Mouse (Mus musculus): ENCODE measurements around the gene Hoxb1. TPM values are rescaled to one million over a fixed set of nuclear protein-coding genes. Genes with fewer than 3 reads are reported as not detected.

The Hoxb1 gene
- polyA plus RNA-seq, 1 experiment, result not detected

DNA sequence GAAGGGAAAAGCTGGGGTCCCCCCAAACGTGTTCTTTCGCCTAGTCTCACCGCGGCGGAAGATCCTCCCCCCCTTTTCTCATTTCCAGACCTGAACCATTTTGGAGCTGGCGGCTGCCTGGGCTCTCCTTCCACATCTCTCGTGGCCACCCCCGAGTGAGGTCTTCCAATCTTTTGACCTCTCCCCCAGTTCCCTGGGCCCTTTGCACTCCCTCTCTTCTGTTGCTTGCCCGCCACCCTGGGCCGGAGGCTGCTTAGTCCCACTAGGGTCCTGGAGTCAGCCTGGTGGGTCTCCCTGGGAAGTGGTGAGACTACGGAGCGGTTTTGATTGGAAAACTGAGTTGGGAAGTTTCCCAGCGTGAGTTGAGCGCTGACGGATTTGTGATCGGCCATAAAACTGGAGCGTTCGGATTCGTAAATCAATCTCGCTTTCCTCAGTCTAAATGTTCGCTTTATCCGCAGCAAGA is 39.8 kb upstream of the Hoxb1 start:
- no peak overlapping the region for H3K27ac ChIP-seq (ENCODE audit: insufficient read depth, low read length)
- H3K4me1 ChIP-seq (ENCODE audit: control insufficient read depth, insufficient read depth, insufficient read length), result no peaks in the 10 kb centered on the region
- no peak for TF ChIP-seq POLR2A (IDR thresholded peaks at IDR 0.05; ENCODE audit: low read depth, low read length)
- no peak overlapping the region for H3K4me3 ChIP-seq (ENCODE audit: extremely low read depth, insufficient read depth, insufficient read length)
- 92% methylated on average over 22 of the region's 22 CpGs for WGBS
- no peak for DNase-seq (ENCODE audit: low read depth in 1 of 2, low spot score in 2 of 2)
- no peaks in the 10 kb centered on the region for H3K36me3 ChIP-seq (ENCODE audit: control insufficient read depth, insufficient read depth, low read length)
- H3K27me3 ChIP-seq (ENCODE audit: control insufficient read depth, insufficient read depth, low read length), result no peaks in the 10 kb centered on the region

DNA sequence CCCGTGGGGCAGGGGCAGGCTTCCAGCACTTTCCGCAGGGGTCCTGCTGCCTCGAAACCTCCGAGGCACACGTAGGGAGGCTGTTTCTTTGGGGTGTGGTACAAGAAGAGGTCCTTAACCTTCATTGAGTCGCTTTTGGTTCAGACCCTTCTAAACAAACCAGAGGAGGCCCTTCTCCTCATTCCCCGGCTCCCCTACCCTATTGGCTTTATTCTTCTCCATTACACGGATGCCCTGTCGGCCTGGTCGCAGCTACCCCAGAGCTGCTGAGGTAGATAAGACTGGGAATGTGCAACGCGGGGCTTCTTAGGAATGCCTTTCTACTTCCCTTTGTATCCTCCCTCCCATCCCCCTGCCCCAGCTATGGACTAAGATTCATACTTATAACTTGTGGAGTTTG is 38.8 kb upstream of the Hoxb1 start:
- no peak overlapping the region for H3K27ac ChIP-seq (ENCODE audit: insufficient read depth, low read length)
- no peaks in the 10 kb centered on the region for H3K27me3 ChIP-seq (ENCODE audit: control insufficient read depth, insufficient read depth, low read length)
- no peaks in the 10 kb centered on the region for H3K36me3 ChIP-seq (ENCODE audit: control insufficient read depth, insufficient read depth, low read length)
- DNase-seq (ENCODE audit: low read depth in 1 of 2, low spot score in 2 of 2), result no peak
- WGBS, result 91% methylated on average over 12 of the region's 12 CpGs
- H3K4me3 ChIP-seq (ENCODE audit: extremely low read depth, insufficient read depth, insufficient read length), result no peak overlapping the region
- no peaks in the 10 kb centered on the region for H3K4me1 ChIP-seq (ENCODE audit: control insufficient read depth, insufficient read depth, insufficient read length)
- no peak for TF ChIP-seq POLR2A (IDR thresholded peaks at IDR 0.05; ENCODE audit: low read depth, low read length)
- no peak for TF ChIP-seq CTCF (IDR thresholded peaks at IDR 0.05; ENCODE audit: extremely low read depth, insufficient read depth, insufficient read length, insufficient replicate concordance)

DNA sequence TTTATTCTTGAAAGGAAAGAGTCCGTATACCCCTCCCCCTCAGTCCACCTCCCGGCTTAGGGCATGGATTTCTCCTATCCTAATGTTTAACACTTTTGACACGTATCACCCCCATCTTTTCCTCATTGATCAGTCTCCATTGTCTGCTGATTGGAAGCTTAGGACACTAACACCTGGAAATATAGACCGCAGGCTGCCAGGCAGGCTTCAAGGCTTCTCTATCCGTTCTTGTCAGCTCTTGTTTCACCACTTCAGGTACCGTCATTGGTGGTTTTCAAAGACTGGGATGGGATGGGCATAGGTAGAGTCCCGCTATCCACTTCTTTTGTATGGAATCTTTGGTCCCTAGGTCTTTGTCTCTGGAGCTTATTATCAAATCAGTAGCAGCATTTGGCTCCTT is 38.4 kb upstream of the Hoxb1 start:
- no peak for DNase-seq (ENCODE audit: low read depth in 1 of 2, low spot score in 2 of 2)

DNA sequence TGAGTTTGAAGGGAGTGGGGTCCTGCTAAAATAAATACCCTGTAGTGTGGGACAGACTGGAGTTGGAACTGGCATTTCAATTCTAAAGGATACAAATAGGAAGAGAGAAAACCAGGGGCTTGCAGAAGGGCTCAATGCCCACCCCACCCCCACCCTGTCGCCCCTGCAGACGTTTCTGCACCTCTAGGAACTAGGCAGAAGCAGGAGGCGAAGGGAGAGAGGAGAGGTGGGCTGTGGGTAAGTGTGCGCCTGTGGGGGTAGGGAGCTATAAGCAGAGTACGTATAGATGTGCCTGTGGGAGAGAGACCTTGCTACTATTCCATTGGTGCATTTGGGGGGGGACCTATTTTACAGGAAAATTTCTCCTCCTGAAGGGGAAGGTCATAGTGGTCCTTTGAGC is 37.8 kb upstream of the Hoxb1 start:
- H3K4me3 ChIP-seq (ENCODE audit: extremely low read depth, insufficient read depth, insufficient read length), result no peak overlapping the region
- no peaks in the 10 kb centered on the region for H3K27me3 ChIP-seq (ENCODE audit: control insufficient read depth, insufficient read depth, low read length)
- H3K36me3 ChIP-seq (ENCODE audit: control insufficient read depth, insufficient read depth, low read length), result no peaks in the 10 kb centered on the region
- no peak overlapping the region for H3K27ac ChIP-seq (ENCODE audit: insufficient read depth, low read length)
- TF ChIP-seq CTCF (IDR thresholded peaks at IDR 0.05; ENCODE audit: extremely low read depth, insufficient read depth, insufficient read length, insufficient replicate concordance) (no peak), POLR2A (IDR thresholded peaks at IDR 0.05; ENCODE audit: low read depth, low read length) (no peak)
- DNase-seq (ENCODE audit: low read depth in 1 of 2, low spot score in 2 of 2), result no peak
- no peaks in the 10 kb centered on the region for H3K4me1 ChIP-seq (ENCODE audit: control insufficient read depth, insufficient read depth, insufficient read length)
- WGBS, result 90% methylated on average over 5 of the region's 5 CpGs

More for the DNA sequence above, 38.4 kb upstream of the Hoxb1 start:
- no peak overlapping the region for H3K27ac ChIP-seq (ENCODE audit: insufficient read depth, low read length)
- H3K36me3 ChIP-seq (ENCODE audit: control insufficient read depth, insufficient read depth, low read length), result no peaks in the 10 kb centered on the region
- no peak overlapping the region for H3K4me3 ChIP-seq (ENCODE audit: extremely low read depth, insufficient read depth, insufficient read length)
- H3K27me3 ChIP-seq (ENCODE audit: control insufficient read depth, insufficient read depth, low read length), result no peaks in the 10 kb centered on the region
- 93% methylated on average over 7 of the region's 7 CpGs for WGBS
- TF ChIP-seq POLR2A (IDR thresholded peaks at IDR 0.05; ENCODE audit: low read depth, low read length) (no peak), CTCF (IDR thresholded peaks at IDR 0.05; ENCODE audit: extremely low read depth, insufficient read depth, insufficient read length, insufficient replicate concordance) (no peak)
- no peaks in the 10 kb centered on the region for H3K4me1 ChIP-seq (ENCODE audit: control insufficient read depth, insufficient read depth, insufficient read length)

DNA sequence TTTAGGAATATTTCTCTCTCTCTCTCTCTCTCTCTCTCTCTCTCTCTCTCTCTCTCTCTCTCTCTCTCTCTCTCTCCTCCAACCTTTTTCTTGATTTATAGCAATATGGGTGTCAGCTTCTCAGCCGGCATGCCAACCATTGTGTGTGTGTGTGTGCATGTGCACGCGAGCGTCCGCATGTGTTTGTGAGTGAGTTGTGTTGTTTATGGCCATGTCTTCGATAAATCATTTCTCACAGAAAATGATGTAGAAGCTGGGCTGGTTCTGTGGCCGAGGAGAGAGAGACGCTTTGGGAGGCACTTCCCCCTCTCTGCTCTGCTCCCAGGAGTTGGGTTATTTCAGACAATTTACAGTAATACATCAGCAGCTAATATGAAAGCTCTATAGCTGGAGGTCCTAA is 36.9 kb upstream of the Hoxb1 start:
- no peak overlapping the region for H3K4me3 ChIP-seq (ENCODE audit: extremely low read depth, insufficient read depth, insufficient read length)
- TF ChIP-seq CTCF (IDR thresholded peaks at IDR 0.05; ENCODE audit: extremely low read depth, insufficient read depth, insufficient read length, insufficient replicate concordance), result no peak
- no peak for TF ChIP-seq POLR2A (IDR thresholded peaks at IDR 0.05; ENCODE audit: low read depth, low read length)
- no peak overlapping the region for H3K27ac ChIP-seq (ENCODE audit: insufficient read depth, low read length)
- H3K27me3 ChIP-seq (ENCODE audit: control insufficient read depth, insufficient read depth, low read length), result no peaks in the 10 kb centered on the region
- WGBS, result 88% methylated on average over 8 of the region's 8 CpGs
- no peaks in the 10 kb centered on the region for H3K4me1 ChIP-seq (ENCODE audit: control insufficient read depth, insufficient read depth, insufficient read length)
- no peak for DNase-seq (ENCODE audit: low read depth in 1 of 2, low spot score in 2 of 2)
- no peaks in the 10 kb centered on the region for H3K36me3 ChIP-seq (ENCODE audit: control insufficient read depth, insufficient read depth, low read length)

DNA sequence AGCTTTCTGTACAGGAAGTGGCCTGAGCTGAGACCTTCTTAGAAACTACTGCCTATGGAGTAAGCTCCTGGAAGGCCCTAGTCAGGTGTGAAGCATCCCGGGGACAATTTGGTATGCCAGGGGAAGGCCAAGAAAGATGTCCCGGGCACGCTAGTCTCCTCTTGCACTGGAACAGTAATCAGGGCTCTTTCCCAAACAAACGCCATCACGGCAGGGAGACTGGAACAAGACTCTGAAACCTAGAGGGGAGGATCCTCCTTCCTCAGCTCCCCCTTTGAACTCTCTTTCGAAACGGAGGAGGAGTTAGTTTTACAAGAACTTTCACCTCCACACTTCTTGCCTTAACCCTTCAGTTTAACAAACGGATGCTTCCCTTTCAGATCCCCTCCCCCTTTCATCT is 33.4 kb upstream of the Hoxb1 start:
- Histone ChIP-seq H3K27me3 (ENCODE audit: control insufficient read depth, insufficient read depth, low read length) (no peaks in the 10 kb centered on the region; the same call in 1 of the 2 replicates), H3K36me3 (ENCODE audit: control insufficient read depth, insufficient read depth, low read length) (no peaks in the 10 kb centered on the region), H3K27ac (ENCODE audit: insufficient read depth, low read length) (no peak overlapping the region; the same call in 1 of the 2 replicates), H3K4me1 (ENCODE audit: control insufficient read depth, insufficient read depth, insufficient read length) (no peaks in the 10 kb centered on the region), H3K4me3 (ENCODE audit: extremely low read depth, insufficient read depth, insufficient read length) (no peak overlapping the region)
- no peak for DNase-seq (ENCODE audit: low read depth in 1 of 2, low spot score in 2 of 2)
- TF ChIP-seq POLR2A (IDR thresholded peaks at IDR 0.05; ENCODE audit: low read depth, low read length), result no peak
- TF ChIP-seq CTCF (IDR thresholded peaks at IDR 0.05; ENCODE audit: extremely low read depth, insufficient read depth, insufficient read length, insufficient replicate concordance), result no peak
- 56% methylated on average over 8 of the region's 8 CpGs for WGBS

DNA sequence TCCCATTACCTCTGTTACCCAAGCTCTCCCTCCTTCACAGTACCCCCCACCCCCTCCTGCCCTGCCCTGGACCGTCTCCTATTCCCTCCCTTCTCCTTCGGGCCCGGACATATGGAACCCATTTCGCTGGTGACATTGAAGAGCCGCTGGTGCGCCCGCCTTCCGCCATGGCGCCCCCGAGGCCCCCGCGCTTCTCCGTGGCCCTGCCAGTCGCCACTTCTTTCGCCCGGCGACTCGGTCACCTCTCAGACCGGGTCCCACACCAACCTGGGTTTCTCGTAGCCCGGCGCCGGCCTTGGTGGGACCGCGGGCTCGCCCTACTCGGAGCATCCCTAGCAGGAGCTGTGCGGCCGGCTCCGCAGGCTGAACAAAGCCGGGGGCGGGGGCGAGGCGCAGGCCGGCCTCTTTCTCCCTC is 32.9 kb upstream of the Hoxb1 start:
- TF ChIP-seq POLR2A (IDR thresholded peaks at IDR 0.05; ENCODE audit: low read depth, low read length) (no peak), CTCF (IDR thresholded peaks at IDR 0.05; ENCODE audit: extremely low read depth, insufficient read depth, insufficient read length, insufficient replicate concordance) (no peak)
- H3K27me3 ChIP-seq (ENCODE audit: control insufficient read depth, insufficient read depth, low read length), result no peaks in the 10 kb centered on the region; the same call in 1 of the 2 replicates
- no peaks in the 10 kb centered on the region for H3K36me3 ChIP-seq (ENCODE audit: control insufficient read depth, insufficient read depth, low read length)
- no peak overlapping the region; the same call in 1 of the 2 replicates for H3K4me3 ChIP-seq (ENCODE audit: extremely low read depth, insufficient read depth, insufficient read length)
- 78% methylated on average over 35 of the region's 35 CpGs for WGBS
- H3K4me1 ChIP-seq (ENCODE audit: control insufficient read depth, insufficient read depth, insufficient read length), result no peaks in the 10 kb centered on the region
- no peak for DNase-seq (ENCODE audit: low read depth in 1 of 2, low spot score in 2 of 2)
- no peak overlapping the region for H3K27ac ChIP-seq (ENCODE audit: insufficient read depth, low read length)
